Mouse (Mus musculus) right cerebral cortex, adult 18-20 months (tissue): ENCODE results near the gene Ap1s1.

Experiments
- DNase-seq: peaks from one replicate; pipeline ENCODE4 v3.0.0; 2022; ENCODE audit warnings: mixed read lengths

Gene Ap1s1

GRCm38 (mm10) chr5:137045402-137046323 lies at the start of gene Ap1s1:
TSS of gene Ap1s1 (minus strand) at chr5:137046135.
- DNase-seq, result peak; percentile 99

- DNase-seq, result no peak
Observed at GRCm38 (mm10) chr5:137095135-137095534, 49.2 kb upstream of the Ap1s1 start.

GRCm38 (mm10) chr5:137093720-137094119 lies 47.8 kb upstream of the Ap1s1 start:
- no peak for DNase-seq

GRCm38 (mm10) chr5:137091560-137091959 lies 45.6 kb upstream of the Ap1s1 start:
- no peak for DNase-seq

GRCm38 (mm10) chr5:137090870-137091269 lies 44.9 kb upstream of the Ap1s1 start:
- DNase-seq, result no peak

GRCm38 (mm10) chr5:137087410-137087809 lies 41.5 kb upstream of the Ap1s1 start:
- DNase-seq, result no peak

GRCm38 (mm10) chr5:137085731-137086130 lies 39.8 kb upstream of the Ap1s1 start:
- no peak for DNase-seq

- DNase-seq, result no peak
Observed at GRCm38 (mm10) chr5:137085021-137085420, 39.1 kb upstream of the Ap1s1 start.

- DNase-seq, result no peak
Observed at GRCm38 (mm10) chr5:137083051-137083450, 37.1 kb upstream of the Ap1s1 start.

GRCm38 (mm10) chr5:137079849-137080248 lies 33.9 kb upstream of the Ap1s1 start:
- no peak for DNase-seq

GRCm38 (mm10) chr5:137078616-137079015 lies 32.7 kb upstream of the Ap1s1 start:
- DNase-seq, result no peak

GRCm38 (mm10) chr5:137078041-137078440 lies 32.1 kb upstream of the Ap1s1 start:
- DNase-seq, result no peak

- DNase-seq, result no peak
Observed at GRCm38 (mm10) chr5:137077187-137077586, 31.3 kb upstream of the Ap1s1 start.

- no peak for DNase-seq
Observed at GRCm38 (mm10) chr5:137076191-137076930, 30.4 kb upstream of the Ap1s1 start.

- DNase-seq, result no peak
Observed at GRCm38 (mm10) chr5:137075726-137076125, 29.8 kb upstream of the Ap1s1 start.

- DNase-seq, result no peak
Observed at GRCm38 (mm10) chr5:137074191-137074651, 28.3 kb upstream of the Ap1s1 start.

GRCm38 (mm10) chr5:137073141-137073540 lies 27.2 kb upstream of the Ap1s1 start:
- no peak for DNase-seq

GRCm38 (mm10) chr5:137072079-137072960 lies 26.4 kb upstream of the Ap1s1 start, which contains the start of gene Serpine1:
TSS of gene Serpine1 (minus strand) at chr5:137072268.
- DNase-seq, result peak; percentile 78

GRCm38 (mm10) chr5:137070881-137071605 lies 25.1 kb upstream of the Ap1s1 start:
- DNase-seq, result no peak

- DNase-seq, result no peak
Observed at GRCm38 (mm10) chr5:137068711-137069110, 22.8 kb upstream of the Ap1s1 start.

GRCm38 (mm10) chr5:137065923-137066322 lies 20.0 kb upstream of the Ap1s1 start:
- no peak for DNase-seq

GRCm38 (mm10) chr5:137065454-137065853 lies 19.5 kb upstream of the Ap1s1 start:
- DNase-seq, result no peak
